Mouse (Mus musculus) G1E (cell line): ENCODE measurements around the gene Cdk12.

Experiments
- CTCF ChIP-seq: IDR thresholded peaks from 2 replicates; pipeline ENCODE4 v1.5.1; 2012; ENCODE audit warnings: low read depth, low read length, inconsistent platforms, mixed read lengths
- GATA1 ChIP-seq: IDR thresholded peaks from 2 replicates; pipeline ENCODE4 v1.6.1; 2012; ENCODE audit warnings: borderline replicate concordance, low read length, inconsistent platforms, mixed read lengths
- GATA2 ChIP-seq: IDR thresholded peaks from 2 replicates; pipeline ENCODE4 v1.6.1; 2012; ENCODE audit warnings: low read depth, low read length, inconsistent platforms, borderline replicate concordance
- TAL1 ChIP-seq: conservative IDR thresholded peaks from 2 replicates; pipeline ENCODE4 v1.6.1; 2012; ENCODE audit warnings: low read depth, low read length, inconsistent platforms, mixed read lengths

DNA sequence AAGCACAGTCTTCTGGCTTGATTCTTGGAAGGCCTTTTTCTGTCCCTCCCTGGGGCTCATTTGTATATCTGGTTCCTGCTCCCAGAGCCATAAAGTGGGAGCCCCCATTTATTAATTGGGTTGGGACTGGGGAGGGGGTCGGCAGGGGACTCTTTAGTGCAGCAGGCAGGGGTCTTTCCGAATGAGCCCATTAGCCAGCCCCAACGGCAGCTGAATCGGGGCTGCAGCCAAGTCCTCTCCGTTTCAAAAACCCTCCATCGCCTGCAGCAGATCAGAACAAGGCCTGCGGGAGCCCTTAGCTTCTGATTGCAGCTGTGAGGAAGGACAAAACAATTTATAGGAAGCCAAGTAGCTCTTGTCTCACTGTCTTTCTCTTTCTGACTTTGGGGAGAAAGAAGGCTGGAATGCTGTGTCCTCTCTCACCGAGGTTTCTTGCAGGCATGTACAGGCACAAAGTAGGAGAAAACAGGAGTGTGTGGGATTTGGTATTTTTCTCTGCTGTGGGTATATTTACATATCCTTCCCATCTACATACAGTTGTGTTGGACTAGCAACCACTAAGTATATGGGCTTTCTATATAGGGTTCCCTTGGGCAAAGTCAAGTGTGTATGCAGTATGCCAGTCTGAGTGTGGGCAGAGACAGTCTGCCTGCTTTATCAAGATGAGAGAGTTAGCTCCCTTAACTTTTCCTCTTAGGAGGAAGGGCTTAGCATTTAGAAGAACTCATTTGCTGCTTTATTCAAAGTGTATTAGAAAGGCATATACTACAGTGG, 58.0 kb downstream of the Cdk12 start:
- TF ChIP-seq CTCF = no peak
- no peak for TF ChIP-seq GATA1
- TF ChIP-seq TAL1 = no peak
- TF ChIP-seq GATA2 = no peak
